Mouse (Mus musculus): ENCODE data around the gene Mast4.

- TF ChIP-seq GABPA (IDR thresholded peaks at IDR 0.05; ENCODE audit: low read depth, low read length): no peak
- no peak for TF ChIP-seq CTCF (IDR thresholded peaks at IDR 0.05 in 2 of 3, conservative IDR thresholded peaks at IDR 0.05 in 1 of 3; ENCODE audit: control insufficient read depth in 1 of 3, insufficient read depth in 1 of 3, low read depth in 2 of 3, low read length in 3 of 3, poor library complexity in 1 of 3, severe bottlenecking in 1 of 3)
- TF ChIP-seq POLR2A (IDR thresholded peaks at IDR 0.05; ENCODE audit: control insufficient read depth in 1 of 2, insufficient read depth in 1 of 2, low read depth in 1 of 2, low read length in 2 of 2, poor library complexity in 1 of 2): no peak
- TF ChIP-seq MYB (IDR thresholded peaks at IDR 0.05; ENCODE audit: low read depth, low read length): no peak
- TF ChIP-seq E2F4 (IDR thresholded peaks at IDR 0.05; ENCODE audit: borderline replicate concordance, low read depth, low read length): no peak
- no peak for TF ChIP-seq BHLHE40 (IDR thresholded peaks at IDR 0.05; ENCODE audit: borderline replicate concordance, low read depth, low read length)
- no peak for TF ChIP-seq RCOR1 (IDR thresholded peaks at IDR 0.05; ENCODE audit: low read depth, low read length)
- no peak for TF ChIP-seq GATA1 (IDR thresholded peaks at IDR 0.05; ENCODE audit: low read depth, low read length)
- TF ChIP-seq JUND (IDR thresholded peaks at IDR 0.05; ENCODE audit: low read depth, low read length): no peak
- TF ChIP-seq ZKSCAN1 (IDR thresholded peaks at IDR 0.05; ENCODE audit: low read depth, low read length): no peak
- no peak for TF ChIP-seq TAL1 (IDR thresholded peaks at IDR 0.05; ENCODE audit: low read length)
Observed at GRCm38 (mm10) chr13:103344749-103345148, 10.5 kb upstream of the Mast4 start.

All from MEL (cell line).